Mouse (Mus musculus) limb, embryonic 14.5 days (tissue): ENCODE data around the gene 0610030E20Rik. TPM values are rescaled to one million over a fixed set of nuclear protein-coding genes. Genes with fewer than 3 reads are reported as not detected.

Experiments
- ATAC-seq: fragments of 200-750 bp; cut with Nextera tagmentation; 2 replicates; pipeline ENCODE4 v1.8.0; 2017; ENCODE audit warnings: low read depth, moderate number of reproducible peaks, moderate TSS enrichment; ENCODE audit not compliant: low FRiP score
- DNase-seq: peaks from one replicate; pipeline ENCODE4 v3.0.0-alpha.2; 2015; ENCODE audit warnings: low spot score
- H3K27ac ChIP-seq: fragments of 300-500 bp; sonication (generic); replicated peaks from 2 replicates; pipeline ENCODE4 v1.5.1; 2014; ENCODE audit warnings: low read depth, mild to moderate bottlenecking, low read length, moderate library complexity, mixed read lengths
- H3K27me3 ChIP-seq: fragments of 300-500 bp; sonication (generic); 2 replicates; pipeline ENCODE4 v1.6.1; 2014; ENCODE audit warnings: low read length, mixed read lengths; ENCODE audit not compliant: control insufficient read depth, insufficient read depth
- H3K36me3 ChIP-seq: fragments of 300-500 bp; sonication (generic); 2 replicates; pipeline ENCODE4 v1.6.1; 2014; ENCODE audit warnings: mild to moderate bottlenecking, low read length, moderate library complexity, mixed read lengths; ENCODE audit not compliant: control insufficient read depth, insufficient read depth
- H3K4me1 ChIP-seq: fragments of 300-500 bp; sonication (generic); 2 replicates; pipeline ENCODE4 v1.6.1; 2014; ENCODE audit warnings: antibody characterized with exemption, low read length, mixed read lengths; ENCODE audit not compliant: control insufficient read depth, insufficient read depth
- H3K4me2 ChIP-seq: fragments of 300-500 bp; sonication (generic); replicated peaks from 2 replicates; pipeline ENCODE4 v1.6.1; 2014; ENCODE audit warnings: low read depth, mild to moderate bottlenecking, low read length, moderate library complexity; ENCODE audit not compliant: severe bottlenecking
- H3K4me3 ChIP-seq: fragments of 300-500 bp; sonication (generic); replicated peaks from 2 replicates; pipeline ENCODE4 v1.5.1; 2014; ENCODE audit warnings: low read length
- H3K9ac ChIP-seq: fragments of 300-500 bp; sonication (generic); 2 replicates; pipeline ENCODE4 v1.6.1; 2014; ENCODE audit warnings: mild to moderate bottlenecking, low read depth, low read length, moderate library complexity; ENCODE audit not compliant: severe bottlenecking
- H3K9me3 ChIP-seq: fragments of 300-500 bp; sonication (generic); 2 replicates; pipeline ENCODE4 v1.6.1; 2016; ENCODE audit warnings: low read length; ENCODE audit not compliant: control insufficient read depth
- POLR2A ChIP-seq: fragments of 200-500 bp; IDR thresholded peaks from 2 replicates; pipeline ENCODE4 v1.8.0; 2012; ENCODE audit warnings: inconsistent platforms, mild to moderate bottlenecking, moderate library complexity, borderline replicate concordance; ENCODE audit not compliant: insufficient read depth, insufficient read length; ENCODE audit errors: extremely low read depth
- WGBS: fragments of 180-500 bp; shearing (Covaris S2); extraction: QIAGEN DNeasy Blood & Tissue Kit; methylation state at CpG from one replicate; pipeline ENCODE4 v1.1.7; 2014; 5-methylcytosine and 5-hydroxymethylcytosine counted together
- polyA plus RNA-seq, 2 experiments: library from polyadenylated mRNA; depleted of rRNA in 1 of 2; stranded (reverse) in 1 of 2; unstranded in 1 of 2; fragments of >200 nt; fragmentation: Nextera tagmentation in 1 of 2; extraction: Ambion mirVana in 1 of 2; gene quantifications; 2 replicates each; pipeline versions ENCODE4 v1.2.1 to v1.2.3; 2012 to 2014

Gene 0610030E20Rik
- polyA plus RNA-seq, 2 experiments, result 23.0 to 30.6 TPM

- Histone ChIP-seq H3K36me3 (no peaks in the 10 kb centered on the region), H3K4me2 (no peak overlapping the region), H3K9me3 (no peaks in the 10 kb centered on the region), H3K9ac (no peak overlapping the region), H3K27me3 (no peaks in the 10 kb centered on the region), H3K4me1 (no peaks in the 10 kb centered on the region), H3K27ac (no peak overlapping the region), H3K4me3 (no peak overlapping the region)
- ATAC-seq (no peak), DNase-seq (no peak)
- TF ChIP-seq POLR2A, result no peak
- 86% methylated on average over 4 of the region's 4 CpGs for WGBS
Observed at GRCm38 (mm10) chr6:72373184-72373583, 26.1 kb downstream of the 0610030E20Rik start.

DNA sequence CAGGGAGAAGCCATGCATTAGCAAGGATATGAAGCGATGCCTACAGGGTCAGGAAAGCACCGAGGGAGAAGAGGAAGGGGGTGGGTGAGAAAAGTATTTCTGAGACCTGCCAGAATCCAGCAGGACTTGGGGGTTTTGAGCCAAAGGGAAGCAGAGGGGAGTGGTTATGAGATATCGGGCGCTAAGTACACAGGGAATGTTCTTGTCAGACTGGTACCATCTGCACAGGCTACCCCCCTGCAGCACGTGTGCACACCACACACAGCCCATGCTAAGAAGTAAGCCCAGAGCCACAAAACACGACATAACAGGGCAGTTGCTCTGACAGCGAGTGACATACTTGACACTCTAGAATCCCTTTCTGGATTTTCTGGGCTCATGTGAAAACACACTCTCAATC, 27.1 kb downstream of the 0610030E20Rik start:
- no peak overlapping the region for H3K27ac ChIP-seq
- WGBS, result 58% methylated on average over 7 of the region's 7 CpGs
- DNase-seq, result no peak
- H3K4me2 ChIP-seq, result no peak overlapping the region
- no peak overlapping the region for H3K4me3 ChIP-seq
- H3K27me3 ChIP-seq, result no peaks in the 10 kb centered on the region
- H3K9me3 ChIP-seq, result no peaks in the 10 kb centered on the region
- no peak for TF ChIP-seq POLR2A
- no peaks in the 10 kb centered on the region for H3K4me1 ChIP-seq
- H3K9ac ChIP-seq, result no peak overlapping the region
- no peak for ATAC-seq
- H3K36me3 ChIP-seq, result no peaks in the 10 kb centered on the region

- H3K9ac ChIP-seq, result no peak overlapping the region
- H3K27ac ChIP-seq, result no peak overlapping the region
- no peak overlapping the region for H3K4me3 ChIP-seq
- no peaks in the 10 kb centered on the region for H3K4me1 ChIP-seq
- no peaks in the 10 kb centered on the region for H3K9me3 ChIP-seq
- ATAC-seq, result no peak
- H3K4me2 ChIP-seq, result no peak overlapping the region
- DNase-seq, result no peak
- no peaks in the 10 kb centered on the region for H3K27me3 ChIP-seq
- WGBS, result 80% methylated on average over 15 of the region's 15 CpGs
- no peak for TF ChIP-seq POLR2A
- H3K36me3 ChIP-seq, result no peaks in the 10 kb centered on the region
Observed at GRCm38 (mm10) chr6:72374820-72375563, 27.9 kb downstream of the 0610030E20Rik start.

- no peak overlapping the region for H3K4me2 ChIP-seq
Observed at GRCm38 (mm10) chr6:72378510-72379234, 31.6 kb downstream of the 0610030E20Rik start.

GRCm38 (mm10) chr6:72379377-72380130, 32.4 kb downstream of the 0610030E20Rik start:
- Histone ChIP-seq H3K36me3 (peaks cover 4% of the 10 kb centered on the region; the same call in 1 of the 2 replicates), H3K4me3 (peak overlapping the region; percentile 49), H3K9ac (peak overlapping the region; percentile 66; the same call in 1 of the 2 replicates), H3K27ac (no peak overlapping the region), H3K27me3 (no peaks in the 10 kb centered on the region), H3K4me2 (peak overlapping the region; percentile 75), H3K9me3 (no peaks in the 10 kb centered on the region), H3K4me1 (no peaks in the 10 kb centered on the region)
- WGBS, result 35% methylated on average over 7 of the region's 7 CpGs
- no peak for DNase-seq
- ATAC-seq, result peak; percentile 1; the same call in 1 of the 2 replicates
- TF ChIP-seq POLR2A, result no peak

More at GRCm38 (mm10) chr6:72378510-72379234, 31.6 kb downstream of the 0610030E20Rik start:
- Histone ChIP-seq H3K36me3 (no peaks in the 10 kb centered on the region), H3K4me3 (0 out of 2 replicates have a peak overlapping the region, but pooled peaks have one; percentile 9), H3K9ac (no peak overlapping the region), H3K27me3 (no peaks in the 10 kb centered on the region), H3K9me3 (no peaks in the 10 kb centered on the region), H3K27ac (no peak overlapping the region), H3K4me1 (no peaks in the 10 kb centered on the region)
- ATAC-seq (no peak), DNase-seq (no peak)
- WGBS, result 87% methylated on average over 8 of the region's 8 CpGs
- TF ChIP-seq POLR2A, result no peak
